12 mouse cellular contexts compared by ENCODE assay signal in genomic region chr14:31401918-31402427, GRCm38 (mm10). TPM values are rescaled to one million over a fixed set of nuclear protein-coding genes. Genes with fewer than 3 reads are reported as not detected.
DNase-seq lines count a peak whose midpoint lies in the region; ATAC-seq and TF ChIP-seq lines count a peak whose summit lies in the region.
"Had no signal": no experiment of that assay in that cellular context is flagged by ENCODE, and none has a peak within 500 bp of the region (broad histone marks: within the 10 kb centered on the region; RNA-seq: fewer than 3 reads in every experiment).

No protein-coding gene starts in this region.

- 71% methylated on average over 6 of the region's 6 CpGs for WGBS in heart, embryonic 10.5 days
- 89% methylated on average over 6 of the region's 6 CpGs for WGBS in forebrain, embryonic 12.5 days

- no peak overlapping the region for H3K4me2 ChIP-seq in forebrain, embryonic 12.5 days
- H3K4me2 ChIP-seq: lung, embryonic 15.5 days had no signal

- H3K9me3 ChIP-seq in heart, embryonic 10.5 days: no peaks in the 10 kb centered on the region
- H3K9me3 ChIP-seq in forebrain, embryonic 12.5 days: no peaks in the 10 kb centered on the region
- H3K9me3 ChIP-seq: hindbrain, embryonic 10.5 days; lung, embryonic 15.5 days had no signal

- peaks cover 94% of the 10 kb centered on the region for H3K4me1 ChIP-seq in heart, embryonic 10.5 days
- H3K4me1 ChIP-seq in brown adipose tissue, adult 24 weeks (ENCODE audit: control insufficient read depth, insufficient read depth, insufficient read length, low read length): peaks cover 65% of the 10 kb centered on the region
- H3K4me1 ChIP-seq in forebrain, embryonic 12.5 days: no peaks in the 10 kb centered on the region

- peaks cover 3% of the 10 kb centered on the region; the same call in 1 of the 2 replicates for H3K36me3 ChIP-seq in heart, embryonic 10.5 days
- H3K36me3 ChIP-seq in splenic B cell, adult 2 months (ENCODE audit: control insufficient read depth, insufficient read depth, low read length, poor library complexity, severe bottlenecking): peaks cover 18% of the 10 kb centered on the region
- no peaks in the 10 kb centered on the region for H3K36me3 ChIP-seq in forebrain, embryonic 12.5 days (replicated peaks)
- H3K36me3 ChIP-seq: hindbrain, embryonic 10.5 days; lung, embryonic 15.5 days had no signal

- no peak overlapping the region for H3K9ac ChIP-seq in forebrain, embryonic 12.5 days
- H3K9ac ChIP-seq: lung, embryonic 15.5 days had no signal

- H3K27me3 ChIP-seq in heart, embryonic 10.5 days (ENCODE audit: insufficient read depth, poor library complexity, severe bottlenecking): no peaks in the 10 kb centered on the region
- H3K27me3 ChIP-seq in splenic B cell, adult 2 months (ENCODE audit: control insufficient read depth, insufficient read depth, low read length, poor library complexity, severe bottlenecking): no peaks in the 10 kb centered on the region
- H3K27me3 ChIP-seq in forebrain, embryonic 12.5 days: no peaks in the 10 kb centered on the region

- no peak overlapping the region for H3K4me3 ChIP-seq in heart, embryonic 10.5 days
- H3K4me3 ChIP-seq in layer of hippocampus, adult 2 months: no peak overlapping the region
- no peak overlapping the region for H3K4me3 ChIP-seq in brown adipose tissue, adult 24 weeks (ENCODE audit: insufficient read depth, low read depth, low read length)
- H3K4me3 ChIP-seq in forebrain, embryonic 12.5 days (replicated peaks): no peak overlapping the region
- H3K4me3 ChIP-seq: hindbrain, embryonic 10.5 days; lung, embryonic 15.5 days had no signal

- no peak for ATAC-seq in forebrain, embryonic 12.5 days (ENCODE audit: low FRiP score)
- ATAC-seq: activated CD4-positive, CD25-positive, alpha-beta regulatory T cell, adult 4 months had no signal

- H3K27ac ChIP-seq in heart, embryonic 10.5 days: peak overlapping the region; percentile 80
- H3K27ac ChIP-seq in layer of hippocampus, adult 2 months: peak overlapping the region; percentile 96
- H3K27ac ChIP-seq in brown adipose tissue, adult 24 weeks (replicated peaks; ENCODE audit: low read depth, low read length): peak overlapping the region; percentile 22
- H3K27ac ChIP-seq in forebrain, embryonic 12.5 days: no peak overlapping the region
- H3K27ac ChIP-seq: hindbrain, embryonic 10.5 days; lung, embryonic 15.5 days had no signal

- DNase-seq in heart, embryonic 10.5 days (ENCODE audit: low spot score): no peak
- DNase-seq in heart, postnatal 4 days: no peak
- DNase-seq in layer of hippocampus, adult 2 months (ENCODE audit: low spot score in 2 of 2): no peak
- DNase-seq in layer of hippocampus, adult 9-10 months (ENCODE audit: low spot score): no peak
- DNase-seq in splenic B cell, adult 2 months (ENCODE audit: low read depth, low spot score): peak; percentile 52
- no peak for DNase-seq in gastrocnemius, postnatal 4 days (ENCODE audit: low spot score in 2 of 2)
- DNase-seq: cerebellum, adult 9-10 months had no signal

- TF ChIP-seq CTCF in layer of hippocampus, adult 2 months (conservative IDR thresholded peaks at IDR 0.05): no peak

RNA-seq across cellular contexts. Expression of gene Sh3bp5, which starts 33.9 kb away (rescaled TPM):
- polyA plus RNA-seq in heart, embryonic 10.5 days (2016; fragmentation: Nextera tagmentation; extraction: Ambion mirVana): 26.5 and 30.1 TPM in 2 replicates
- 10 to 100 TPM; 78.7 to 80.1 TPM for total RNA-seq in heart, postnatal 4 days (2021)
- 100 to 1,000 TPM; 147 to 158 TPM for total RNA-seq in layer of hippocampus, adult 2 months (2021)
- polyA plus RNA-seq in brown adipose tissue, adult 24 weeks (2012; ENCODE audit: insufficient read depth, insufficient read length, missing spikeins): 65.9 and 67.5 TPM in 2 replicates
- 37.7 and 39.1 TPM in 2 replicates for polyA plus RNA-seq in forebrain, embryonic 12.5 days (2016; fragmentation: Nextera tagmentation; extraction: Ambion mirVana)
- 10 to 100 TPM; 79.8 to 93.9 TPM for total RNA-seq in gastrocnemius, postnatal 4 days (2021)
